Mouse (Mus musculus) spleen, adult 2 months (tissue): ENCODE data around the gene Cbfb. TPM values are rescaled to one million over a fixed set of nuclear protein-coding genes. Genes with fewer than 3 reads are reported as not detected.

Experiments used
- DNase-seq, 2 experiments: peaks; one replicate each; pipeline versions ENCODE4 v3.0.0 to v3.0.0-alpha.2; 2012 to 2021; ENCODE audit warnings: low spot score in 2 of 2, low read depth in 1 of 2
- H3K27ac ChIP-seq: fragments of 200-500 bp; 2 replicates; pipeline ENCODE4 v1.5.1; 2012; ENCODE audit warnings: low read length, inconsistent platforms; ENCODE audit not compliant: insufficient read depth
- H3K27me3 ChIP-seq: fragments of 200-500 bp; 2 replicates; pipeline ENCODE4 v1.6.1; 2012; ENCODE audit warnings: mild to moderate bottlenecking, moderate library complexity, low read length, inconsistent platforms; ENCODE audit not compliant: control insufficient read depth, insufficient read depth
- H3K36me3 ChIP-seq: fragments of 200-500 bp; 2 replicates; pipeline ENCODE4 v1.6.1; 2012; ENCODE audit warnings: mild to moderate bottlenecking, low read length, inconsistent platforms; ENCODE audit not compliant: control insufficient read depth, insufficient read depth
- H3K4me1 ChIP-seq: fragments of 200-500 bp; 2 replicates; pipeline ENCODE4 v1.6.1; 2011; ENCODE audit warnings: inconsistent platforms; ENCODE audit not compliant: control insufficient read depth, insufficient read depth, insufficient read length
- H3K4me3 ChIP-seq: fragments of 200-500 bp; 2 replicates; pipeline ENCODE4 v1.5.1; 2011; ENCODE audit warnings: mild to moderate bottlenecking, inconsistent platforms; ENCODE audit not compliant: insufficient read depth, insufficient read length; ENCODE audit errors: extremely low read depth
- CTCF ChIP-seq: fragments of 200-500 bp; IDR thresholded peaks from 2 replicates; pipeline ENCODE4 v1.5.1; 2011; ENCODE audit warnings: mild to moderate bottlenecking, inconsistent platforms; ENCODE audit not compliant: insufficient read depth, insufficient read length, insufficient replicate concordance; ENCODE audit errors: extremely low read depth
- POLR2A ChIP-seq: fragments of 200-500 bp; IDR thresholded peaks from 2 replicates; pipeline ENCODE4 v1.6.1; 2011; ENCODE audit warnings: low read depth, low read length, inconsistent platforms
- WGBS: fragments of 180-500 bp; shearing (Covaris S2); methylation state at CpG from one replicate; pipeline ENCODE4 v1.1.7; 2018; 5-methylcytosine and 5-hydroxymethylcytosine counted together
- polyA plus RNA-seq: library from polyadenylated mRNA; depleted of rRNA; stranded (reverse); fragments of >200 nt; gene quantifications from 2 replicates; pipeline ENCODE4 v1.2.3, GENCODE M21; 2012

The Cbfb gene
- polyA plus RNA-seq, 1 experiment: 11.9 TPM

- peaks cover 33% of the 10 kb centered on the region for H3K4me1 ChIP-seq
- DNase-seq: no peak
- no peak for TF ChIP-seq CTCF
- H3K27me3 ChIP-seq: no peaks in the 10 kb centered on the region
- WGBS: 87% methylated on average over 7 of the region's 7 CpGs
- H3K4me3 ChIP-seq: no peak overlapping the region
- no peaks in the 10 kb centered on the region; the same call in 1 of the 2 replicates for H3K36me3 ChIP-seq
- no peak overlapping the region for H3K27ac ChIP-seq
Measured at GRCm38 (mm10) chr8:105257318-105258114, 87.0 kb downstream of the Cbfb start.

GRCm38 (mm10) chr8:105258911-105259720, 88.6 kb downstream of the Cbfb start:
- peaks cover 29% of the 10 kb centered on the region for H3K4me1 ChIP-seq
- H3K4me3 ChIP-seq: peak overlapping the region; percentile 26; the same call in 1 of the 2 replicates
- WGBS: 53% methylated on average over 55 of the region's 55 CpGs
- no peaks in the 10 kb centered on the region; the same call in 1 of the 2 replicates for H3K36me3 ChIP-seq
- DNase-seq: no peak
- no peaks in the 10 kb centered on the region for H3K27me3 ChIP-seq
- no peak overlapping the region for H3K27ac ChIP-seq
- TF ChIP-seq POLR2A: no peak
- no peak for TF ChIP-seq CTCF

- H3K36me3 ChIP-seq: no peaks in the 10 kb centered on the region; the same call in 1 of the 2 replicates
- H3K4me3 ChIP-seq: peak overlapping the region; percentile 36; the same call in 1 of the 2 replicates
- TF ChIP-seq POLR2A (no peak), CTCF (peak; percentile 92)
- DNase-seq: peak; percentile 45 to 66
- 3% methylated on average over 30 of the region's 30 CpGs for WGBS
- H3K27ac ChIP-seq: no peak overlapping the region
- H3K27me3 ChIP-seq: no peaks in the 10 kb centered on the region
- peaks cover 23% of the 10 kb centered on the region for H3K4me1 ChIP-seq
Measured at GRCm38 (mm10) chr8:105259721-105260320, 89.3 kb downstream of the Cbfb start.

GRCm38 (mm10) chr8:105260371-105261099, 90.1 kb downstream of the Cbfb start:
- TF ChIP-seq CTCF: no peak
- TF ChIP-seq POLR2A: no peak
- Histone ChIP-seq H3K4me1 (peaks cover 20% of the 10 kb centered on the region), H3K27me3 (no peaks in the 10 kb centered on the region), H3K36me3 (no peaks in the 10 kb centered on the region; the same call in 1 of the 2 replicates), H3K27ac (no peak overlapping the region), H3K4me3 (no peak overlapping the region)
- WGBS: 86% methylated on average over 7 of the region's 7 CpGs
- no peak for DNase-seq

GRCm38 (mm10) chr8:105261326-105261980, 91.0 kb downstream of the Cbfb start:
- H3K4me1 ChIP-seq: peaks cover 20% of the 10 kb centered on the region
- H3K27me3 ChIP-seq: no peaks in the 10 kb centered on the region
- H3K4me3 ChIP-seq: no peak overlapping the region
- WGBS: 92% methylated on average over 12 of the region's 12 CpGs
- no peak for DNase-seq
- no peaks in the 10 kb centered on the region; the same call in 1 of the 2 replicates for H3K36me3 ChIP-seq
- no peak overlapping the region for H3K27ac ChIP-seq
- TF ChIP-seq CTCF (no peak), POLR2A (no peak)

GRCm38 (mm10) chr8:105263244-105263912, 92.9 kb downstream of the Cbfb start:
- DNase-seq: no peak
- 58% methylated on average over 16 of the region's 16 CpGs for WGBS
- TF ChIP-seq CTCF (no peak), POLR2A (no peak)
- Histone ChIP-seq H3K4me1 (peaks cover 23% of the 10 kb centered on the region), H3K4me3 (peak overlapping the region; percentile 96; the same call in 1 of the 2 replicates), H3K36me3 (peaks cover 2% of the 10 kb centered on the region), H3K27me3 (no peaks in the 10 kb centered on the region), H3K27ac (no peak overlapping the region)
